Mouse (Mus musculus): ENCODE data around the gene Tubgcp3. TPM values are rescaled to one million over a fixed set of nuclear protein-coding genes. Genes with fewer than 3 reads are reported as not detected.
"Not testable (repeated sequence)": the region's sequence is repeated elsewhere in the genome, so short reads cannot be mapped to it uniquely, and the experiment has no call there.

The Tubgcp3 gene
- polyA plus RNA-seq, 1 experiment from 2014 or later = 52.2 TPM

- Histone ChIP-seq H3K4me2 (replicated peaks; ENCODE audit: low read depth, low read length) (peak overlapping the region; percentile 85), H3K9me3 (ENCODE audit: low read length) (no peaks in the 10 kb centered on the region), H3K27ac (ENCODE audit: low read length) (peak overlapping the region; percentile 45; the same call in 1 of the 2 replicates), H3K36me3 (ENCODE audit: insufficient read depth, low read length) (no peaks in the 10 kb centered on the region; the same call in 1 of the 2 replicates), H3K4me1 (ENCODE audit: insufficient read depth, low read length) (peaks cover 28% of the 10 kb centered on the region), H3K4me3 (ENCODE audit: low read length) (peak overlapping the region; percentile 90), H3K27me3 (ENCODE audit: insufficient read depth, low read length) (peaks cover 8% of the 10 kb centered on the region; the same call in 1 of the 2 replicates), H3K9ac (replicated peaks; ENCODE audit: low read length) (peak overlapping the region; percentile 90)
- WGBS = under 1% methylated on average over 38 of the region's 38 CpGs
- ATAC-seq (ENCODE audit: low FRiP score, low TSS enrichment) = no peak; the same call in 1 of the 2 replicates
These were observed 484 bp downstream of the Tubgcp3 start for GRCm38 (mm10) chr8:12671473-12672055.

- peaks cover 8% of the 10 kb centered on the region; the same call in 1 of the 2 replicates for H3K27me3 ChIP-seq (ENCODE audit: insufficient read depth, low read length)
- peaks cover 28% of the 10 kb centered on the region for H3K4me1 ChIP-seq (ENCODE audit: insufficient read depth, low read length)
- peak overlapping the region; percentile 90; the same call in 1 of the 2 replicates for H3K9ac ChIP-seq (replicated peaks; ENCODE audit: low read length)
- H3K4me2 ChIP-seq (replicated peaks; ENCODE audit: low read depth, low read length) = peak overlapping the region; percentile 85
- H3K36me3 ChIP-seq (ENCODE audit: insufficient read depth, low read length) = no peaks in the 10 kb centered on the region; the same call in 1 of the 2 replicates
- WGBS = 32% methylated on average over 6 of the region's 6 CpGs
- no peaks in the 10 kb centered on the region for H3K9me3 ChIP-seq (ENCODE audit: low read length)
- H3K4me3 ChIP-seq (ENCODE audit: low read length) = peak overlapping the region; percentile 90
- no peak for ATAC-seq (ENCODE audit: low FRiP score, low TSS enrichment)
- no peak overlapping the region for H3K27ac ChIP-seq (ENCODE audit: low read length)
These were observed 1.1 kb downstream of the Tubgcp3 start for GRCm38 (mm10) chr8:12670965-12671364.

GRCm38 (mm10) chr8:12668832-12669231, 3.2 kb downstream of the Tubgcp3 start:
- no peak overlapping the region for H3K27ac ChIP-seq (ENCODE audit: low read length)
- H3K9me3 ChIP-seq (ENCODE audit: low read length) = no peaks in the 10 kb centered on the region
- ATAC-seq (ENCODE audit: low FRiP score, low TSS enrichment) = no peak
- H3K4me2 ChIP-seq (replicated peaks; ENCODE audit: low read depth, low read length) = no peak overlapping the region
- H3K4me3 ChIP-seq (ENCODE audit: low read length) = no peak overlapping the region
- no peak overlapping the region for H3K9ac ChIP-seq (replicated peaks; ENCODE audit: low read length)
- 91% methylated on average over 6 of the region's 6 CpGs for WGBS
- no peaks in the 10 kb centered on the region; the same call in 1 of the 2 replicates for H3K36me3 ChIP-seq (ENCODE audit: insufficient read depth, low read length)
- peaks cover 8% of the 10 kb centered on the region; the same call in 1 of the 2 replicates for H3K27me3 ChIP-seq (ENCODE audit: insufficient read depth, low read length)
- H3K4me1 ChIP-seq (ENCODE audit: insufficient read depth, low read length) = peaks cover 28% of the 10 kb centered on the region

- H3K4me2 ChIP-seq (replicated peaks; ENCODE audit: low read depth, low read length); H3K9me3 ChIP-seq (ENCODE audit: low read length); H3K9ac ChIP-seq (replicated peaks; ENCODE audit: low read length); H3K4me3 ChIP-seq (ENCODE audit: low read length); ATAC-seq (ENCODE audit: low FRiP score, low TSS enrichment); H3K36me3 ChIP-seq (ENCODE audit: insufficient read depth, low read length); H3K27ac ChIP-seq (ENCODE audit: low read length); H3K27me3 ChIP-seq (ENCODE audit: insufficient read depth, low read length): not testable (repeated sequence)
- peaks cover 23% of the 10 kb centered on the region for H3K4me1 ChIP-seq (ENCODE audit: insufficient read depth, low read length)
- 89% methylated on average over 3 of the region's 3 CpGs for WGBS
These were observed 5.5 kb downstream of the Tubgcp3 start for GRCm38 (mm10) chr8:12666530-12666929.

- Histone ChIP-seq H3K27me3 (ENCODE audit: insufficient read depth, low read length) (no peaks in the 10 kb centered on the region), H3K4me1 (ENCODE audit: insufficient read depth, low read length) (peaks cover 12% of the 10 kb centered on the region), H3K27ac (ENCODE audit: low read length) (no peak overlapping the region), H3K4me3 (ENCODE audit: low read length) (no peak overlapping the region), H3K9me3 (ENCODE audit: low read length) (no peaks in the 10 kb centered on the region), H3K9ac (replicated peaks; ENCODE audit: low read length) (no peak overlapping the region), H3K36me3 (ENCODE audit: insufficient read depth, low read length) (peaks cover 17% of the 10 kb centered on the region; the same call in 1 of the 2 replicates), H3K4me2 (replicated peaks; ENCODE audit: low read depth, low read length) (no peak overlapping the region)
- 70% methylated on average over 5 of the region's 5 CpGs for WGBS
- ATAC-seq (ENCODE audit: low FRiP score, low TSS enrichment) = no peak
These were observed 9.0 kb downstream of the Tubgcp3 start for GRCm38 (mm10) chr8:12663105-12663456.

GRCm38 (mm10) chr8:12662375-12663104, 9.5 kb downstream of the Tubgcp3 start:
- H3K4me1 ChIP-seq (ENCODE audit: insufficient read depth, low read length) = peaks cover 6% of the 10 kb centered on the region
- WGBS = 52% methylated on average over 4 of the region's 4 CpGs
- no peak overlapping the region for H3K4me3 ChIP-seq (ENCODE audit: low read length)
- no peak overlapping the region for H3K9ac ChIP-seq (replicated peaks; ENCODE audit: low read length)
- H3K27me3 ChIP-seq (ENCODE audit: insufficient read depth, low read length) = no peaks in the 10 kb centered on the region
- no peak overlapping the region for H3K4me2 ChIP-seq (replicated peaks; ENCODE audit: low read depth, low read length)
- no peaks in the 10 kb centered on the region for H3K9me3 ChIP-seq (ENCODE audit: low read length)
- ATAC-seq (ENCODE audit: low FRiP score, low TSS enrichment) = no peak
- peaks cover 17% of the 10 kb centered on the region for H3K36me3 ChIP-seq (ENCODE audit: insufficient read depth, low read length)
- H3K27ac ChIP-seq (ENCODE audit: low read length) = no peak overlapping the region

GRCm38 (mm10) chr8:12657411-12657810, 14.6 kb downstream of the Tubgcp3 start:
- H3K9me3 ChIP-seq (ENCODE audit: low read length) = no peaks in the 10 kb centered on the region
- no peak overlapping the region for H3K4me3 ChIP-seq (ENCODE audit: low read length)
- H3K27me3 ChIP-seq (ENCODE audit: insufficient read depth, low read length) = no peaks in the 10 kb centered on the region
- no peaks in the 10 kb centered on the region for H3K4me1 ChIP-seq (ENCODE audit: insufficient read depth, low read length)
- 94% methylated on average over 16 of the region's 16 CpGs for WGBS
- ATAC-seq (ENCODE audit: low FRiP score, low TSS enrichment) = no peak
- no peak overlapping the region for H3K9ac ChIP-seq (replicated peaks; ENCODE audit: low read length)
- H3K4me2 ChIP-seq (replicated peaks; ENCODE audit: low read depth, low read length) = no peak overlapping the region
- H3K27ac ChIP-seq (ENCODE audit: low read length) = no peak overlapping the region
- H3K36me3 ChIP-seq (ENCODE audit: insufficient read depth, low read length) = peaks cover 60% of the 10 kb centered on the region

- H3K36me3 ChIP-seq (ENCODE audit: insufficient read depth, low read length) = peaks cover 65% of the 10 kb centered on the region
- no peak for ATAC-seq (ENCODE audit: low FRiP score, low TSS enrichment)
- no peak overlapping the region for H3K27ac ChIP-seq (ENCODE audit: low read length)
These were observed 20.8 kb downstream of the Tubgcp3 start for GRCm38 (mm10) chr8:12651246-12651645.

GRCm38 (mm10) chr8:12650495-12650894, 21.6 kb downstream of the Tubgcp3 start:
- Histone ChIP-seq H3K36me3 (ENCODE audit: insufficient read depth, low read length) (peaks cover 58% of the 10 kb centered on the region), H3K9ac (replicated peaks; ENCODE audit: low read length) (no peak overlapping the region), H3K27me3 (ENCODE audit: insufficient read depth, low read length) (no peaks in the 10 kb centered on the region), H3K9me3 (ENCODE audit: low read length) (no peaks in the 10 kb centered on the region), H3K4me3 (ENCODE audit: low read length) (no peak overlapping the region), H3K27ac (ENCODE audit: low read length) (no peak overlapping the region), H3K4me1 (ENCODE audit: insufficient read depth, low read length) (no peaks in the 10 kb centered on the region), H3K4me2 (replicated peaks; ENCODE audit: low read depth, low read length) (no peak overlapping the region)
- WGBS = 53% methylated on average over 4 of the region's 4 CpGs
- ATAC-seq (ENCODE audit: low FRiP score, low TSS enrichment) = no peak

More at GRCm38 (mm10) chr8:12651246-12651645, 20.8 kb downstream of the Tubgcp3 start:
- Histone ChIP-seq H3K4me2 (replicated peaks; ENCODE audit: low read depth, low read length) (no peak overlapping the region), H3K9me3 (ENCODE audit: low read length) (no peaks in the 10 kb centered on the region), H3K4me3 (ENCODE audit: low read length) (no peak overlapping the region), H3K4me1 (ENCODE audit: insufficient read depth, low read length) (no peaks in the 10 kb centered on the region), H3K27me3 (ENCODE audit: insufficient read depth, low read length) (no peaks in the 10 kb centered on the region), H3K9ac (replicated peaks; ENCODE audit: low read length) (no peak overlapping the region)
- WGBS = 64% methylated on average over 4 of the region's 4 CpGs

GRCm38 (mm10) chr8:12648951-12649350, 23.1 kb downstream of the Tubgcp3 start:
- H3K4me2 ChIP-seq (replicated peaks; ENCODE audit: low read depth, low read length) = no peak overlapping the region
- H3K27ac ChIP-seq (ENCODE audit: low read length) = no peak overlapping the region
- H3K36me3 ChIP-seq (ENCODE audit: insufficient read depth, low read length) = peaks cover 58% of the 10 kb centered on the region
- H3K27me3 ChIP-seq (ENCODE audit: insufficient read depth, low read length) = no peaks in the 10 kb centered on the region
- 80% methylated on average over 4 of the region's 4 CpGs for WGBS
- no peaks in the 10 kb centered on the region for H3K9me3 ChIP-seq (ENCODE audit: low read length)
- H3K9ac ChIP-seq (replicated peaks; ENCODE audit: low read length) = no peak overlapping the region
- ATAC-seq (ENCODE audit: low FRiP score, low TSS enrichment) = no peak
- H3K4me1 ChIP-seq (ENCODE audit: insufficient read depth, low read length) = no peaks in the 10 kb centered on the region
- H3K4me3 ChIP-seq (ENCODE audit: low read length) = no peak overlapping the region

Measured in kidney, embryonic 16.5 days (tissue).